Mouse (Mus musculus) heart, embryonic 14.5 days (tissue): ENCODE results near the gene Irs2. TPM values are rescaled to one million over a fixed set of nuclear protein-coding genes. Genes with fewer than 3 reads are reported as not detected.
A peak's percentile ranks its signal among the peaks of the same experiment; 100 is the strongest.

Experiments
- ATAC-seq: fragments of 200-750 bp; cut with Nextera tagmentation; 2 replicates; pipeline ENCODE4 v1.8.0; 2017; ENCODE audit warnings: low read depth, moderate TSS enrichment; ENCODE audit not compliant: insufficient number of reproducible peaks, insufficient read depth, low FRiP score
- H3K27ac ChIP-seq, 2 experiments: fragments of 200-500 bp in 1 of 2; fragments of 300-500 bp in 1 of 2; sonication (generic) in 1 of 2; replicated peaks in 1 of 2; 2 replicates each; pipeline ENCODE4 v1.5.1; 2012 to 2014; ENCODE audit warnings: low read depth in 2 of 2, low read length in 2 of 2, control low read depth in 1 of 2, mild to moderate bottlenecking in 1 of 2, mixed read lengths in 1 of 2; ENCODE audit not compliant: control insufficient read depth in 1 of 2, insufficient read depth in 1 of 2
- H3K27me3 ChIP-seq: fragments of 300-500 bp; sonication (generic); 2 replicates; pipeline ENCODE4 v1.6.1; 2014; ENCODE audit warnings: mild to moderate bottlenecking, low read length, control low read depth; ENCODE audit not compliant: control insufficient read depth, insufficient read depth
- H3K36me3 ChIP-seq: fragments of 300-500 bp; sonication (generic); 2 replicates; pipeline ENCODE4 v1.6.1; 2014; ENCODE audit warnings: mild to moderate bottlenecking, control low read depth, low read length, mixed read lengths; ENCODE audit not compliant: control insufficient read depth, insufficient read depth
- H3K4me1 ChIP-seq, 2 experiments: fragments of 200-500 bp in 1 of 2; fragments of 300-500 bp in 1 of 2; sonication (generic) in 1 of 2; 2 replicates each; pipeline ENCODE4 v1.6.1; 2012 to 2014; ENCODE audit warnings: low read length in 2 of 2, control low read depth in 1 of 2, mixed read lengths in 1 of 2; ENCODE audit not compliant: control insufficient read depth in 2 of 2, insufficient read depth in 2 of 2
- H3K4me2 ChIP-seq: fragments of 300-500 bp; sonication (generic); 2 replicates; pipeline ENCODE4 v1.6.1; 2014; ENCODE audit warnings: mild to moderate bottlenecking, low read length
- H3K4me3 ChIP-seq, 2 experiments: fragments of 200-500 bp in 1 of 2; fragments of 300-500 bp in 1 of 2; sonication (generic) in 1 of 2; 2 replicates each; pipeline ENCODE4 v1.5.1; 2012 to 2014; ENCODE audit warnings: low read length in 2 of 2, mild to moderate bottlenecking in 2 of 2, control low read depth in 1 of 2, low read depth in 1 of 2, moderate library complexity in 1 of 2; ENCODE audit not compliant: control insufficient read depth in 1 of 2, insufficient read depth in 1 of 2
- H3K9ac ChIP-seq: fragments of 300-500 bp; sonication (generic); 2 replicates; pipeline ENCODE4 v1.6.1; 2014; ENCODE audit warnings: mild to moderate bottlenecking, low read length
- H3K9me3 ChIP-seq: fragments of 300-500 bp; sonication (generic); 2 replicates; pipeline ENCODE4 v1.6.1; 2016; ENCODE audit warnings: low read length, control low read depth; ENCODE audit not compliant: control insufficient read depth
- WGBS: fragments of 180-500 bp; shearing (Covaris S2); extraction: QIAGEN DNeasy Blood & Tissue Kit; methylation state at CpG from one replicate; pipeline ENCODE4 v1.1.7; 2014; 5-methylcytosine and 5-hydroxymethylcytosine counted together
- polyA plus RNA-seq: library from polyadenylated mRNA; unstranded; fragments of >200 nt; fragmentation: Nextera tagmentation; extraction: Ambion mirVana; gene quantifications from 2 replicates; pipeline ENCODE4 v1.2.1, GENCODE M21; 2014

The Irs2 gene
- polyA plus RNA-seq, 1 experiment from 2014 or later = 4.5 TPM

DNA sequence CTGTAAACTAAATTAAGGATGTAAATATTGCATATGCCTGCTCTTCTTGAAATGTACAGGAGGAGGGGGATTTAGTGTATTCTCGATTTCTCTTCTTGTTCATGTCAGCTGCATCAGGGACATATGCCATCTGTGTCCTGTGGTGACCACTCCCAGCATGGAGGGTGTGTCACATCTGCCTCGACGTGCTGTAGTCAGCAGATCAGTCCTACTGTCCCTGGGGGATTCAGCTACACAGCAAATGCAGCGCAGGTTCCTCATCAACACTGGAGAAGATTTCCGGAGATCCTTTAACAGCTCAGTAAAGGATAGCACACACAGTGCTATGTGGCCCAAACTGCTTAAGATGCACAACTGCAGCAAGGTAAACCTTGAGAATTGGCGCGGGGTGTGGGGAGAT lies 23.2 kb downstream of the Irs2 start:
- no peak for ATAC-seq
- H3K9ac ChIP-seq = no peak overlapping the region
- H3K27me3 ChIP-seq = no peaks in the 10 kb centered on the region
- no peak overlapping the region for H3K4me3 ChIP-seq
- 79% methylated on average over 7 of the region's 7 CpGs for WGBS
- H3K4me1 ChIP-seq = peaks cover 10 to 30% of the 10 kb centered on the region in 2 experiments
- no peaks in the 10 kb centered on the region; the same call in 1 of the 2 replicates for H3K9me3 ChIP-seq
- H3K36me3 ChIP-seq = peaks cover 35% of the 10 kb centered on the region
- no peak overlapping the region for H3K4me2 ChIP-seq
- H3K27ac ChIP-seq = no peak overlapping the region

DNA sequence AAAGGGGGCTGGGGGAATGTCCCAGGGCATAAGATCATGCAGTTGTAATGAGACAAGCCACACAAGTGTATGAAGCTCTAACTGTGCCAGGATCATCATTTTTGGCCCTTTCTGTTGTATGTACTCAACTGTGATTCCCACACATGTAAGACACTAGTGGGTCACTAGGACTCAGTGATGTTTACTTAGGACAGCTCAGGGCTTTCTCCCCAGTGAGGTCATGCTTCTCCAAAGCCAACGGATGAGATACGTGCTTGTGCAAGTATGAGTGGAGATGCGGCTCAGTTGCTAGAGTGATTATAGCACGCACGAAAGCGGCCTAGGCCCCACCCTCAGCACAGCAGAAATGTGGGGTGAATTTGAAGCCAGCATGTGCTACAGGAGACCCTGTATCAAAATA lies 27.4 kb downstream of the Irs2 start:
- ATAC-seq = no peak

DNA sequence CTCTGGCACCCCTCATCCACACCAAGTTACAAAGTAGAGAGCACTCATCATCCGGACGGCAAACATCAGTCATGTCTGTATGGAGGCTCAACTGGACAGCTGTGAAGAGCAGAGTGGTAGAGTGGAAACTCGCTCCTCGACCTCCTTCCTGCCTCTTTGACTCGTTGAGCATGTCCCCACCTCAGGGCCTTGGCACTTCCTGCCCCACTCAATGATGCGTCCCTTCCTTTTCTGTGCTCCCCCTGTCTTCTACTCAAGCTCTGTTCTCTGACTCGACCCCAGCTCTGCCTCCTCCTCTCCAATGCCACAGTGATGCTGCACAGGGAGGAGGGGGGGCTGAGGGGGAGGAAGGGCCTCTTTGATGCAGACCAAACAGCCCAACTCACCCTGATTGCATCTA lies 28.3 kb downstream of the Irs2 start:
- ATAC-seq = no peak
- H3K9me3 ChIP-seq = no peaks in the 10 kb centered on the region
- H3K36me3 ChIP-seq = peaks cover 15% of the 10 kb centered on the region
- peaks cover 17 to 31% of the 10 kb centered on the region in 2 experiments for H3K4me1 ChIP-seq
- no peak overlapping the region for H3K27ac ChIP-seq
- H3K4me3 ChIP-seq = no peak overlapping the region
- no peaks in the 10 kb centered on the region for H3K27me3 ChIP-seq
- H3K9ac ChIP-seq = no peak overlapping the region
- WGBS = 38% methylated on average over 7 of the region's 7 CpGs
- no peak overlapping the region for H3K4me2 ChIP-seq

More for the DNA sequence above, 27.4 kb downstream of the Irs2 start:
- H3K36me3 ChIP-seq = peaks cover 24% of the 10 kb centered on the region
- peaks cover 17 to 29% of the 10 kb centered on the region in 2 experiments for H3K4me1 ChIP-seq
- H3K27me3 ChIP-seq = no peaks in the 10 kb centered on the region
- no peak overlapping the region for H3K4me3 ChIP-seq
- no peak overlapping the region for H3K4me2 ChIP-seq
- H3K27ac ChIP-seq = no peak overlapping the region
- WGBS = 86% methylated on average over 6 of the region's 6 CpGs
- no peaks in the 10 kb centered on the region for H3K9me3 ChIP-seq
- no peak overlapping the region for H3K9ac ChIP-seq

DNA sequence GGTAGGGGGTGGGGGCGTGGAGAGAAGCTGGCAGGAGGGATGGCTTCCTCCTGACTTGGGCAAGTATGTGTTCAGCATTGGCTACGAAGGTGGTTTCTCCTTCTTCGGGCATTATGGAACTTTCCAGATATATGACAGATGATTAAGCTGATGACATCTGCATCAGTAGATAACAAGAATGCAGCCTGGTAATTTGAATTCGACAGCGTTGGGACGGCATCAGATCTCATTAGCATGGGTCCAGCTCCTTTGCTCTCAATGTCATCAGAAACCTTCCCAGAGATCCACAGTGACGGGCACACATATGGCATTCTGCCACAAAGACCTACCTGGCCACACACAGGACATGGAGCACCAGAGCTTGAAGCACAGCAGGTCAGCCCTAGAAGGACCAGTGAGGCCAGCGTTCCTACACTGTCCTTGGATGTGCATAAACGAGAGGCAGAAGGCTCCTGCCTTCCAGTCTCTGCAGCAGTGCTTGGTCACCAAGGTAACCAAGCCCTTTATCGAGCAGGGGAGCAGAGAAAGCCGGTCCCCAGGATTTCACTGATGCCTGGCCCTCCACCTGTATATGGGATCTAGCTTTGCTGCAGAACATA lies 29.0 kb downstream of the Irs2 start:
- Histone ChIP-seq H3K9ac (no peak overlapping the region), H3K4me1 (peaks cover 19 to 37% of the 10 kb centered on the region in 2 experiments), H3K9me3 (no peaks in the 10 kb centered on the region), H3K36me3 (peaks cover 9% of the 10 kb centered on the region; the same call in 1 of the 2 replicates), H3K27ac (no peak overlapping the region), H3K27me3 (no peaks in the 10 kb centered on the region), H3K4me2 (no peak overlapping the region), H3K4me3 (no peak overlapping the region)
- WGBS = 65% methylated on average over 11 of the region's 11 CpGs
- ATAC-seq = no peak

DNA sequence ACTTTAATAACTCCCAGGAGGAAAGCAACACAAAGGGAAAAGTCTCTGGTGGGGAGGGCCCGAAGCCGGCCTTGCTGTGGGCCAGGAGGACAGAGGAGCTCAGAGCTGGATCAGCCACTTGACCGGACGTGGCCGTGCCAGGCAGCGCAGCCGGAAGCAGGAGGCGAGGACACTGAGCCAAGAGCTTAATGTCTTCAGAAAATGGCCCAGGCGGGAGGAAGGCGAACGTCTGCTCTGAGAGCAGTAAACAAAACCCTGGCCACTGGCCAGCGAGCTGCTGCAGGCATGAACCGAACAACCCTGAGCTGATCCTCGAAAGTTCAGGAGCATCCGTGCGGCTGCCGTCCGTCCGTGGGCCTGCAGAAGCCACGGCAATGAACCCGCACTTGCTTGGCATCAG lies 29.9 kb downstream of the Irs2 start:
- no peaks in the 10 kb centered on the region for H3K27me3 ChIP-seq
- 0 out of 4 replicates have a peak overlapping the region, but pooled peaks have one; percentile 17 to 25 for H3K27ac ChIP-seq
- WGBS = 45% methylated on average over 21 of the region's 21 CpGs
- H3K4me2 ChIP-seq = 0 out of 2 replicates have a peak overlapping the region, but pooled peaks have one; percentile 10
- peaks cover 21 to 41% of the 10 kb centered on the region in 2 experiments for H3K4me1 ChIP-seq
- H3K4me3 ChIP-seq = no peak overlapping the region
- H3K9ac ChIP-seq = peak overlapping the region; percentile 30; the same call in 1 of the 2 replicates
- no peak for ATAC-seq
- H3K9me3 ChIP-seq = no peaks in the 10 kb centered on the region
- no peaks in the 10 kb centered on the region for H3K36me3 ChIP-seq

GRCm38 (mm10) chr8:10977742-10978376 lies 30.4 kb downstream of the Irs2 start:
- peak overlapping the region; percentile 26; the same call in 1 of the 2 replicates for H3K4me2 ChIP-seq
- H3K4me1 ChIP-seq = peaks cover 26 to 46% of the 10 kb centered on the region in 2 experiments
- 32% methylated on average over 7 of the region's 7 CpGs for WGBS
- no peaks in the 10 kb centered on the region for H3K36me3 ChIP-seq
- H3K27me3 ChIP-seq = no peaks in the 10 kb centered on the region
- no peak overlapping the region for H3K9ac ChIP-seq
- ATAC-seq = 0 out of 2 replicates have a peak, but pooled peaks have one; percentile 13
- H3K9me3 ChIP-seq = no peaks in the 10 kb centered on the region
- no peak overlapping the region for H3K4me3 ChIP-seq
- peak overlapping the region; percentile 17 to 60; a peak in 1 of 4 replicates for H3K27ac ChIP-seq

- ATAC-seq = no peak
- Histone ChIP-seq H3K4me3 (no peak overlapping the region), H3K4me1 (peaks cover 35 to 51% of the 10 kb centered on the region in 2 experiments), H3K9ac (no peak overlapping the region), H3K27me3 (no peaks in the 10 kb centered on the region), H3K36me3 (no peaks in the 10 kb centered on the region), H3K9me3 (no peaks in the 10 kb centered on the region), H3K27ac (0 out of 4 replicates have a peak overlapping the region, but pooled peaks of 1 of the 2 experiments have one; percentile 28), H3K4me2 (no peak overlapping the region)
- 7% methylated on average over 2 of the region's 2 CpGs for WGBS
Measured at GRCm38 (mm10) chr8:10974659-10975058, 33.6 kb downstream of the Irs2 start.
